ENCODE assay signal across 9 mouse cellular contexts in genomic region chr19:55537691-55538090, GRCm38 (mm10).
A peak's percentile ranks its signal among the peaks of the same experiment; 100 is the strongest.
DNase-seq lines count a peak whose midpoint lies in the region; ATAC-seq and TF ChIP-seq lines count a peak whose summit lies in the region.
"Had no signal": no experiment of that assay in that cellular context is flagged by ENCODE, and none has a peak within 500 bp of the region (broad histone marks: within the 10 kb centered on the region; RNA-seq: fewer than 3 reads in every experiment).

No protein-coding gene starts in this region.

- peak; percentile 57; the same call in 1 of the 2 replicates for ATAC-seq in cerebellum, adult (ENCODE audit: insufficient number of reproducible peaks, low FRiP score, low TSS enrichment)
- ATAC-seq in forebrain, postnatal 0 days, result peak; percentile 38; the same call in 1 of the 2 replicates
- peak; percentile 47; the same call in 1 of the 2 replicates for ATAC-seq in limb, embryonic 12.5 days (ENCODE audit: insufficient number of reproducible peaks, insufficient read depth, low FRiP score, low TSS enrichment, low read depth)
- ATAC-seq in stomach, postnatal 0 days (ENCODE audit: low FRiP score, low TSS enrichment), result peak; percentile 76; the same call in 1 of the 2 replicates

- H3K9me3 ChIP-seq in forebrain, postnatal 0 days (ENCODE audit: low read length), result no peaks in the 10 kb centered on the region
- H3K9me3 ChIP-seq in limb, embryonic 12.5 days, result no peaks in the 10 kb centered on the region
- H3K9me3 ChIP-seq in stomach, postnatal 0 days (ENCODE audit: control insufficient read depth, low read length), result no peaks in the 10 kb centered on the region

- no peak overlapping the region for H3K27ac ChIP-seq in forebrain, postnatal 0 days (ENCODE audit: low read depth, low read length)
- no peak overlapping the region for H3K27ac ChIP-seq in limb, embryonic 12.5 days
- H3K27ac ChIP-seq in stomach, postnatal 0 days (replicated peaks), result no peak overlapping the region

- no peaks in the 10 kb centered on the region for H3K4me1 ChIP-seq in forebrain, postnatal 0 days (ENCODE audit: insufficient read depth)
- peaks cover 22% of the 10 kb centered on the region for H3K4me1 ChIP-seq in limb, embryonic 12.5 days (replicated peaks)
- no peaks in the 10 kb centered on the region for H3K4me1 ChIP-seq in stomach, postnatal 0 days (replicated peaks; ENCODE audit: control insufficient read depth, insufficient read depth)

- no peaks in the 10 kb centered on the region for H3K27me3 ChIP-seq in forebrain, postnatal 0 days (ENCODE audit: insufficient read depth, low read length)
- peaks cover 9% of the 10 kb centered on the region; the same call in 1 of the 2 replicates for H3K27me3 ChIP-seq in limb, embryonic 12.5 days
- no peaks in the 10 kb centered on the region for H3K27me3 ChIP-seq in stomach, postnatal 0 days (ENCODE audit: control insufficient read depth, insufficient read depth, low read length)

- TF ChIP-seq CTCF in forebrain, postnatal 0 days (IDR thresholded peaks at IDR 0.05; ENCODE audit: low read depth), result peak; percentile 63
- peak; percentile 77 for TF ChIP-seq CTCF in stomach, postnatal 0 days (IDR thresholded peaks at IDR 0.05; ENCODE audit: low read depth)

- H3K4me2 ChIP-seq in forebrain, postnatal 0 days (ENCODE audit: low read depth), result no peak overlapping the region
- H3K4me2 ChIP-seq in limb, embryonic 12.5 days, result no peak overlapping the region
- no peak overlapping the region for H3K4me2 ChIP-seq in stomach, postnatal 0 days (replicated peaks; ENCODE audit: low read depth)

- H3K4me3 ChIP-seq in forebrain, postnatal 0 days (ENCODE audit: low read depth, low read length), result no peak overlapping the region
- no peak overlapping the region for H3K4me3 ChIP-seq in limb, embryonic 12.5 days (replicated peaks)
- no peak overlapping the region for H3K4me3 ChIP-seq in stomach, postnatal 0 days (ENCODE audit: low read depth, low read length)
- H3K4me3 ChIP-seq: myocyte had no signal

- H3K36me3 ChIP-seq in forebrain, postnatal 0 days (ENCODE audit: insufficient read depth), result no peaks in the 10 kb centered on the region
- H3K36me3 ChIP-seq in limb, embryonic 12.5 days, result no peaks in the 10 kb centered on the region
- no peaks in the 10 kb centered on the region for H3K36me3 ChIP-seq in stomach, postnatal 0 days (ENCODE audit: control insufficient read depth, insufficient read depth, low read length)

- no peak for DNase-seq in cerebellum, adult 11 months
- peak; percentile 60 for DNase-seq in retina, postnatal 1 day
- DNase-seq in retina, embryonic 14.5 days (ENCODE audit: low spot score), result no peak
- peak; percentile 41 for DNase-seq in forebrain, postnatal 0 days
- DNase-seq in stomach, postnatal 0 days (ENCODE audit: low spot score), result peak; percentile 81
- DNase-seq in layer of hippocampus, postnatal 36 days, result no peak

- 29% methylated on average over 6 of the region's 6 CpGs for WGBS in forebrain, postnatal 0 days
- WGBS in limb, embryonic 12.5 days, result 38% methylated on average over 6 of the region's 6 CpGs
- WGBS in stomach, postnatal 0 days, result 36% methylated on average over 6 of the region's 6 CpGs

- no peak for TF ChIP-seq EP300 in stomach, postnatal 0 days (optimal IDR thresholded peaks at IDR 0.05)

- no peak overlapping the region for H3K9ac ChIP-seq in forebrain, postnatal 0 days
- H3K9ac ChIP-seq in limb, embryonic 12.5 days (replicated peaks), result no peak overlapping the region
- H3K9ac ChIP-seq in stomach, postnatal 0 days (ENCODE audit: low read length), result no peak overlapping the region

Comparison
In these comparisons a context has a peak if more than half of its experiments do, and no peak if none do; other contexts are left out.
1. DNase-seq: peak in retina, postnatal 1 day (single experiment), forebrain, postnatal 0 days (single experiment) and stomach, postnatal 0 days (single experiment); none in cerebellum, adult 11 months (single experiment), retina, embryonic 14.5 days (single experiment) and layer of hippocampus, postnatal 36 days (0 of 2).
2. Peak in every context shown above with its lines, with median percentiles within 50 percentile points of each other: ATAC-seq.